Mouse (Mus musculus): ENCODE measurements around the gene Aatf. TPM values are rescaled to one million over a fixed set of nuclear protein-coding genes. Genes with fewer than 3 reads are reported as not detected.

Aatf gene
- polyA plus RNA-seq, 1 experiment from 2014 or later, result 52.1 TPM

DNA sequence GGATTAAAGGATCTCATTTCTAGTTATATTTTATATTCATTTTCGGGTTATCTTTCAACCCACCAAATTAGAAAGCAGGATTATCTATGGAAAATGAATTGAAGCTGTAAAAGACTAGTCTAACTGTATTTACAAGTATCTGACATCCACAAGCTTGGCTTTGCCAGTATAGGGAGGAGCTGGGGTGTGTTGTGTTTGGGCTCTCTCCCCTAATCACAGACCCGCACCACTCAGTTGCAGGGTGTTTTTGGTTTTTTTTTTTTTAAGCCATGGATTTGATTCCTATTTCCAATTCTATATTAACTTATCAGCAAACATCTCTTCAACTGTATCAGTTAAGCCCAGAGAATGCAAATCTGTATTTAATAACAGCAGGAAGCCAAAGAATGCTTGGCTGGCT lies 4.1 kb upstream of the Aatf start:
- WGBS, result 14% methylated on average over 2 of the region's 2 CpGs
- peaks cover 29% of the 10 kb centered on the region for H3K27me3 ChIP-seq (replicated peaks; ENCODE audit: control insufficient read depth, insufficient read depth, low read length)
- ATAC-seq, result no peak
- peaks cover 6% of the 10 kb centered on the region for H3K4me1 ChIP-seq (ENCODE audit: control insufficient read depth, insufficient read depth, low read depth, low read length)
- no peak overlapping the region for H3K9ac ChIP-seq (ENCODE audit: low read depth, low read length)
- H3K4me2 ChIP-seq (ENCODE audit: low read length), result peak overlapping the region; percentile 35
- H3K36me3 ChIP-seq (ENCODE audit: control insufficient read depth, insufficient read depth, low read length), result no peaks in the 10 kb centered on the region
- peak overlapping the region; percentile 15; the same call in 1 of the 2 replicates for H3K4me3 ChIP-seq (ENCODE audit: low read length)
- H3K27ac ChIP-seq (ENCODE audit: low read depth, low read length), result no peak overlapping the region
- no peaks in the 10 kb centered on the region for H3K9me3 ChIP-seq (ENCODE audit: control insufficient read depth, low read length)

DNA sequence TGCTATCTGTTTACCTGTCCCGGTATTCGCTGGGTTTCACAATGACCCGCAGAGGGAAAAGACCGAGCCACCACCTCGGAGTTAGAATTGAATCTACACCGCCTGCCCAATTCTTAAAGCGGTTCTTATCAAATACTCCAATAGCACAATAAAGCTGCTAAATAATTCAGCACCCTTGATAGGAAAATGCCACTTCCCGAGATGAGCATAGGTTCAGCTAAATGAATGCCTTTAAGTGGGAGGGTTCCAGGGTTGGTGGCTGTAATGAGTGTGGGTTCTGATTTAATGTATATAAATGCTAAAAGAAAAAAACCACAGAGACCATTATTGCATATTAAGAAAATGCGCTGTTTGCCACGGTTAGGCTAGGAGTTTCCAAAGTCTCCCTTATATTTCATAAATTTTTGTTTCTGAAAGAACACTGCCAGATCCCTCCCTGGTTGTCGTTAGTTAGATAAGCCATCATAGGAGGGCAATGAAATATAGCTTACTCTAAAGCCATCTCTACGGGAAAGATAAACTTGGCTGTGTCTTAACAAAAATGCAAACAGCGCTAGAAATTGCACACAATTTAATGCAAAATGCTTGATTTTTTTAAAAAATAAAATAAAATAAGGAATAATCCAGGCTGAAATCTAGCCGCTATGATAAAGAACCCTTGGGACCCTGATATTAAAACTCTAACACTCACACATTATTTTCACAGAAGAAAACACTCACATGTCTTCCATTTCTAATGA lies 3.3 kb upstream of the Aatf start:
- peak overlapping the region; percentile 95 for H3K4me2 ChIP-seq (ENCODE audit: low read length)
- peaks cover 29% of the 10 kb centered on the region for H3K27me3 ChIP-seq (replicated peaks; ENCODE audit: control insufficient read depth, insufficient read depth, low read length)
- WGBS, result 7% methylated on average over 14 of the region's 14 CpGs
- H3K9me3 ChIP-seq (ENCODE audit: control insufficient read depth, low read length), result no peaks in the 10 kb centered on the region
- no peaks in the 10 kb centered on the region for H3K36me3 ChIP-seq (ENCODE audit: control insufficient read depth, insufficient read depth, low read length)
- H3K4me1 ChIP-seq (ENCODE audit: control insufficient read depth, insufficient read depth, low read depth, low read length), result peaks cover 12% of the 10 kb centered on the region
- H3K9ac ChIP-seq (ENCODE audit: low read depth, low read length), result no peak overlapping the region; the same call in 1 of the 2 replicates
- H3K27ac ChIP-seq (ENCODE audit: low read depth, low read length), result no peak overlapping the region; the same call in 1 of the 2 replicates
- peak overlapping the region; percentile 13 for H3K4me3 ChIP-seq (ENCODE audit: low read length)
- no peak for ATAC-seq

DNA sequence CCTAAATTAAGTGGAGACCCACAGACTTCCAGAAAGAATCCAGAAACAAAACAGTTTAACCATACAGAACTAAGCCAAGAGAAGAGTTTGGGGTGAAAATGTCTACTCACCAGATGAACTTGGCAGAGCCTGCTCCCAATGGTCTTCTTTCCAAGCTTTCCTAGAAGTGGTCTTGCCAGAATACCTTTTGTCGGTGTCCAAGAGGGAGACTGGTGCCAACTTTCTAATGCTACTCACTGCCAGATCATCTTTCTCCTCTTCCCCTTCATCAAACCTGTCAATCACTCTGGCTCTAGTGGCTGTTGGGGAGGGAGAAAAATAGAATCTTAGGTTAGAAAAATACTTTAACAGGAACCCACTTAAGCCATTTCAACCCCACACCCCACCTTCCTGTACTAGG lies 1.3 kb downstream of the Aatf start:
- Histone ChIP-seq H3K9me3 (ENCODE audit: control insufficient read depth, low read length) (no peaks in the 10 kb centered on the region), H3K36me3 (ENCODE audit: control insufficient read depth, insufficient read depth, low read length) (no peaks in the 10 kb centered on the region), H3K4me3 (ENCODE audit: low read length) (no peak overlapping the region), H3K4me2 (ENCODE audit: low read length) (peak overlapping the region; percentile 95), H3K27me3 (replicated peaks; ENCODE audit: control insufficient read depth, insufficient read depth, low read length) (peaks cover 9% of the 10 kb centered on the region), H3K27ac (ENCODE audit: low read depth, low read length) (no peak overlapping the region), H3K4me1 (ENCODE audit: control insufficient read depth, insufficient read depth, low read depth, low read length) (peaks cover 12% of the 10 kb centered on the region), H3K9ac (ENCODE audit: low read depth, low read length) (no peak overlapping the region; the same call in 1 of the 2 replicates)
- WGBS, result 73% methylated on average over 1 of the region's 1 CpGs
- no peak for ATAC-seq

DNA sequence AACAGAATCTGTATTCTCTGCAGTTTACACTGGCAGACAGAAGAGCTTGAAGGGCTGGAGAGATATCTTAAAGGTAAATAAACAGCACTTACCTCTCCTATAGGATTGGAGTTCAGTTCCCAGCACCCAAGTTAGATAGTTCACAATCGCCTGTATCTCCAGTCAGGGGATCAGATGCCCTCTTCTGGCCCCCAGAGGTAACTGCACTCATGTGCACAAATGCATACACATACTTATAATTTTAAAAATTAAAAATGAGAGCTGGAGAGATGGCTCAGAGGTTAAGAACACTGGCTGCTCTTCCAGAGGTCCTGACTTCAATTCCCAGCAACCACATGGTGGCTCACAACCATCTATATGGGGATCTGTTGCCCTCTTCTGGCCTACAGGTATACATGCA lies 9.0 kb downstream of the Aatf start:
- Histone ChIP-seq H3K4me1 (ENCODE audit: control insufficient read depth, insufficient read depth, low read depth, low read length) (no peaks in the 10 kb centered on the region), H3K36me3 (ENCODE audit: control insufficient read depth, insufficient read depth, low read length) (peaks cover 9% of the 10 kb centered on the region), H3K4me3 (ENCODE audit: low read length) (no peak overlapping the region), H3K9me3 (ENCODE audit: control insufficient read depth, low read length) (no peaks in the 10 kb centered on the region), H3K27me3 (replicated peaks; ENCODE audit: control insufficient read depth, insufficient read depth, low read length) (no peaks in the 10 kb centered on the region), H3K27ac (ENCODE audit: low read depth, low read length) (no peak overlapping the region), H3K4me2 (ENCODE audit: low read length) (no peak overlapping the region), H3K9ac (ENCODE audit: low read depth, low read length) (no peak overlapping the region)
- no peak for ATAC-seq
- whole genome bisulfite sequencing, result 91% methylated on average over 1 of the region's 1 CpGs

DNA sequence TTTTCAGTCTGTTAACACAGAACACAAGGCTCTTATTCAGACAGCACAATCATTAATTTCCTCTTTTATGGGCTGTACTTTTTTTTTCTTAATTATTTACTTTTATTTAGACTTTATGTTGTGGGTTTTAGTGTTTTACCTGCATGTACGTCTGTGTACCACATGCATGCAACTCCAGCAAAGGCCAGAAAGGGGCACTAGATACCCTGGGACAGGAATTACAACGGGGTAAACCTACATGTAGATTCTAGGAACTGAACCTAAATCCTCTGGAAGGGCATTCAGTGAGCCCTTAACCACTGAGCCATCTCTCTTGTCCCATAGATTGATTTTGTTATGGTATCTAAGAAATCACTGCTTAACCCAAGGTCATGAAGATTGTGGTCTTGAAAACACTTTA lies 15.4 kb downstream of the Aatf start:
- peaks cover 2% of the 10 kb centered on the region; the same call in 1 of the 2 replicates for H3K4me1 ChIP-seq (ENCODE audit: control insufficient read depth, insufficient read depth, low read depth, low read length)
- no peak overlapping the region for H3K4me2 ChIP-seq (ENCODE audit: low read length)
- H3K4me3 ChIP-seq (ENCODE audit: low read length), result no peak overlapping the region
- peaks cover 5% of the 10 kb centered on the region for H3K36me3 ChIP-seq (ENCODE audit: control insufficient read depth, insufficient read depth, low read length)
- no peak for ATAC-seq
- no peaks in the 10 kb centered on the region for H3K27me3 ChIP-seq (replicated peaks; ENCODE audit: control insufficient read depth, insufficient read depth, low read length)
- H3K9ac ChIP-seq (ENCODE audit: low read depth, low read length), result no peak overlapping the region
- 72% methylated on average over 2 of the region's 2 CpGs for WGBS
- no peak overlapping the region for H3K27ac ChIP-seq (ENCODE audit: low read depth, low read length)
- H3K9me3 ChIP-seq (ENCODE audit: control insufficient read depth, low read length), result no peaks in the 10 kb centered on the region

DNA sequence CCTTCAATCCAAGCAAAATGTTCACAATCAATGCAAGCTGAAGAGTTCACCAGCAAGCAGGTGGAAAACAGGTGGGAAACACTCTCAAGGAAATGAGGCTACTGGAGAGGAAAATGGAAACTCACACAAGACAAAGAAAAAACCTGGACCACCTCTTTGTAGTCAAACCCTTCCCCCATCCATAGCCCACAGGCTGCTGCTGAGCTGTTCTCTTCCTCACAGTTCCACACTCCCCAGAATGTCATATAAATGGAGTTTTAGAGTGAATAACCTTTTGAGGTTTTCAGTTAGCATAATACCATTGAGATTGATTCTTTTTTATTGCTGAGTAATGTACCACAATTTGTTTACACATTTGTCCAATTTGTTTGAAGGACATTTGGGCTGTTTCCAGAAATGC lies 16.4 kb downstream of the Aatf start:
- Histone ChIP-seq H3K4me3 (ENCODE audit: low read length) (no peak overlapping the region), H3K36me3 (ENCODE audit: control insufficient read depth, insufficient read depth, low read length) (peaks cover 5% of the 10 kb centered on the region), H3K4me2 (ENCODE audit: low read length) (no peak overlapping the region), H3K27ac (ENCODE audit: low read depth, low read length) (no peak overlapping the region), H3K27me3 (replicated peaks; ENCODE audit: control insufficient read depth, insufficient read depth, low read length) (no peaks in the 10 kb centered on the region), H3K4me1 (ENCODE audit: control insufficient read depth, insufficient read depth, low read depth, low read length) (peaks cover 2% of the 10 kb centered on the region; the same call in 1 of the 2 replicates), H3K9ac (ENCODE audit: low read depth, low read length) (no peak overlapping the region), H3K9me3 (ENCODE audit: control insufficient read depth, low read length) (no peaks in the 10 kb centered on the region)
- no peak for ATAC-seq

DNA sequence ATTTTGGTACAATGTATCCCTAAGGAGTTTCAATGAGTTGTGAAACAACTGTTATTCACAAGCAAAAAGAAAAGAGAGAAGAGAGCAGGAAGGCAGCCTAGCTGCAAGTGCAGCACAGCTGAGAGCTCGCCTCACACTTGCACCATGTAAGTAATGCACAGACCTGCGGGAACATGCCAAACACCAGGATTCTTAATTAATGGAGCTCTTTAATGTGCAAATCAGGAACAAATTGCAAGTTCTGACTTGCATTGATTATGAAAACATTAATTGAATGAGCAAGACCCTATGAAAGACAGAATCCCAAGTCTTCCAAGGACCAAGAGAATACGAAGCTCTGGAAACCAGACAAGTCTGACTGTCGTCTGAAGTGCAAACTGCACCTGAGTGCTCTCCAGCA lies 17.5 kb downstream of the Aatf start:
- 40% methylated on average over 4 of the region's 4 CpGs for WGBS
- H3K4me1 ChIP-seq (ENCODE audit: control insufficient read depth, insufficient read depth, low read depth, low read length), result peaks cover 2% of the 10 kb centered on the region; the same call in 1 of the 2 replicates
- H3K9ac ChIP-seq (ENCODE audit: low read depth, low read length), result no peak overlapping the region
- H3K4me3 ChIP-seq (ENCODE audit: low read length), result no peak overlapping the region
- H3K9me3 ChIP-seq (ENCODE audit: control insufficient read depth, low read length), result no peaks in the 10 kb centered on the region
- no peak overlapping the region for H3K4me2 ChIP-seq (ENCODE audit: low read length)
- H3K27me3 ChIP-seq (replicated peaks; ENCODE audit: control insufficient read depth, insufficient read depth, low read length), result no peaks in the 10 kb centered on the region
- H3K36me3 ChIP-seq (ENCODE audit: control insufficient read depth, insufficient read depth, low read length), result peaks cover 9% of the 10 kb centered on the region
- H3K27ac ChIP-seq (ENCODE audit: low read depth, low read length), result no peak overlapping the region
- ATAC-seq, result no peak

DNA sequence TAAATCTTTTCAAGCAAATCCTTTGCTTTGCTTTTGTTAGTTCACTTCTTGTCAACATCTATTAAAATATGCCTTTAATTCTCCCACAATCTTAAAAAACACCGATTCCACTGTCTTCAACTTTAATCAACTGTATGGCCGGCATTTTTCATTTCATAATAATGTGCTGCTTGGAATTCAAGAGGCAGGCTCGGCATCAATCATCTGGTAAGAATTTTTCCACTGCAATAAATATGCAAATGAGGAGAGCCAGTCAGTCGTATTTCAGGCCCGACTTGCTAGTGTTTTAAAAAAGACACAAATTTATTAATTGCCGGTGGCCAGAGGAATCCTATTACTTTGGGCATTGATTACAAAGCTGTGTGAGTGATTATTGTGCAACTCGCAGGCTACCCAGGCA lies 31.7 kb downstream of the Aatf start:
- 22% methylated on average over 7 of the region's 7 CpGs for WGBS
- Histone ChIP-seq H3K27ac (ENCODE audit: low read depth, low read length) (no peak overlapping the region), H3K4me1 (ENCODE audit: control insufficient read depth, insufficient read depth, low read depth, low read length) (peaks cover 5% of the 10 kb centered on the region), H3K9ac (ENCODE audit: low read depth, low read length) (no peak overlapping the region), H3K4me2 (ENCODE audit: low read length) (no peak overlapping the region), H3K4me3 (ENCODE audit: low read length) (no peak overlapping the region), H3K36me3 (ENCODE audit: control insufficient read depth, insufficient read depth, low read length) (no peaks in the 10 kb centered on the region), H3K9me3 (ENCODE audit: control insufficient read depth, low read length) (no peaks in the 10 kb centered on the region), H3K27me3 (replicated peaks; ENCODE audit: control insufficient read depth, insufficient read depth, low read length) (no peaks in the 10 kb centered on the region)
- no peak for ATAC-seq

DNA sequence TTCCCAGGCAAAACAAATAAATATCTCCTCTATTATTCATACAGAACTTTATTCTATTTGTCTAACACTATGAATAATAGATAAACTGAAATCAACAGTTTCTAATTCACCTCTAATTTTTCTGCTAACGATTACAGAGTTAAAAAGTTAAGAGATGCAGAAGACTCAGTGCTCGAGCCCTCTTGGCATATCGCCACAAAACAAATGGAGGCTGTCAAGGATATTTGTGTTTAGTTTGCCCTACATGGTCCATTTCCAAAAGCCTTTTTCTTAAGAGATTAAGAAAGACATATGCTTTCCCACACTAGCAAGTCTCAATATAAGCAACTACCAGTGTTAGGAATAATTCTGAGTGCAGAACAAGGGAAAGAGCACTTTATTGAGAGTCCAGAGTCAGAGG lies 32.9 kb downstream of the Aatf start:
- no peak overlapping the region for H3K4me3 ChIP-seq (ENCODE audit: low read length)
- H3K27ac ChIP-seq (ENCODE audit: low read depth, low read length), result no peak overlapping the region
- no peaks in the 10 kb centered on the region for H3K27me3 ChIP-seq (replicated peaks; ENCODE audit: control insufficient read depth, insufficient read depth, low read length)
- no peaks in the 10 kb centered on the region for H3K36me3 ChIP-seq (ENCODE audit: control insufficient read depth, insufficient read depth, low read length)
- 42% methylated on average over 3 of the region's 3 CpGs for WGBS
- no peak overlapping the region for H3K4me2 ChIP-seq (ENCODE audit: low read length)
- H3K9ac ChIP-seq (ENCODE audit: low read depth, low read length), result no peak overlapping the region
- H3K9me3 ChIP-seq (ENCODE audit: control insufficient read depth, low read length), result no peaks in the 10 kb centered on the region
- ATAC-seq, result no peak
- peaks cover 5% of the 10 kb centered on the region for H3K4me1 ChIP-seq (ENCODE audit: control insufficient read depth, insufficient read depth, low read depth, low read length)

Data from hindbrain, embryonic 16.5 days (tissue).